Mouse (Mus musculus) telencephalon, adult 2 months (tissue): ENCODE data around the gene Ascl3.

ENCODE experiments used
- DNase-seq: peaks from one replicate; pipeline ENCODE4 v3.0.0-alpha.2; 2011; ENCODE audit warnings: low read depth, low spot score

The Ascl3 gene

GRCm38 (mm10) chr7:109710069-109710468 is 21.5 kb downstream of the Ascl3 start:
- no peak for DNase-seq

- no peak for DNase-seq
These were observed 22.6 kb downstream of the Ascl3 start for GRCm38 (mm10) chr7:109708961-109709382.

DNA sequence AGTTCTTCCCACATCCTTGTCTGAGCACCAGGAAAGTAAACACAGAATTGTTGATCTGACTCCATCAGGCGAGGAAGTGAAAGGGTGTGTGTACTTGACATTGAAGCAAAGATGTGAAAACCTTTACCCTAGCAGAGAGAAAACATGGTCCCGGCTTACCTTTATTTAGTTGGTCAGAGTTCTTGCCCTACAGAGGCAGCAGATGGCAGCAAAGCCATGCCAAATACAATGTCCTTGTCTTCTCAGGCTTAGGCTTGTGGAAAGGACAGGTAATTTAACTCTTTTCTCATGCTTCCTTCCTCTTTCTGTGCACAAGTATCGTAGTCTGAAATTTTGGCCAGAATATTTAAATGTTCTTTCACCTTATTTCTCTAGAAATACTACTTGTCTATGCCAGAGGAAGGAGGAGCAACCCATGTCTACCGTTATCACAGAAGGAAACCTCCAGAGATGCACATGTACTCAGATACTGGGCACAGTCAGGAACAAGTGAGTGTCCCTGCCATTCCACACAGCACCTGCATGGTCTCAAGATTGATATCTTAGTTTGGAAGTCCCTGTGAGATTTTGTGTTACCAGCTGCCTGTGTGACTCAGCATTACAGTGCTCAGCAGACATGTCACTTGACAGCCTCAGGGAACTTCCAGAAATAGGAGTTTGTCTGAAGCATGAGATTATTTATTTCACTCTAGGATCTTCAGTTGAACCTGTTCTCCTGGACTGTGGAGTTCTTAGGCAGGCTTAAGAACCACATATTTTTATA is 24.3 kb downstream of the Ascl3 start:
- DNase-seq, result peak; percentile 50

- DNase-seq, result no peak
These were observed 27.1 kb downstream of the Ascl3 start for GRCm38 (mm10) chr7:109704461-109704860.

GRCm38 (mm10) chr7:109704016-109704377 is 27.5 kb downstream of the Ascl3 start:
- no peak for DNase-seq

GRCm38 (mm10) chr7:109703190-109704015 is 28.1 kb downstream of the Ascl3 start, which contains the start of the genes St5 and Akip1:
St5 (minus strand) TSS chr7:109703605.
Akip1 (plus strand) TSS chr7:109703690.
- DNase-seq, result peak; percentile 60

- no peak for DNase-seq
These were observed 28.8 kb downstream of the Ascl3 start for GRCm38 (mm10) chr7:109702721-109703120.

GRCm38 (mm10) chr7:109700213-109700612 is 31.3 kb downstream of the Ascl3 start:
- no peak for DNase-seq

DNA sequence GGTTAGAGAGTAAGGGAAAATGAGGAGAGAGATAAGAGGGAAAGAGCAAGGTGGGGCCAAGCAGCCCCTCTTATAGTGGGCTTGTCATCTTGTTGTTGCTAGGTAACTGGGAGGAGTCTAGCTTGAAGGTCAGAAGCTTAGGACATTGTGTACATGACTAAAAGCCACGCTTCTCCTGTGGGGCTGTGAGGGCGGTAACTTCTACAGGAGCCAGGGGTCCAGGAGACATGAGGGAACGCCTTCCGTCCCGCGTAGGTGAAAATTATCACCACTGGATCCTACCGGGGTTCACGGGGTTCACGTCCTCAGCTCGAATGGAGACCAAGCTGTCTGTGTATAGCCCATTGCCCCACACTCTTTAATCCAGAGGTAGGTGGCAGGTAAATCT is 36.2 kb downstream of the Ascl3 start:
- no peak for DNase-seq

- no peak for DNase-seq
These were observed 36.8 kb downstream of the Ascl3 start for GRCm38 (mm10) chr7:109694576-109695338.

- DNase-seq, result no peak
These were observed 40.6 kb downstream of the Ascl3 start for GRCm38 (mm10) chr7:109690961-109691360.

DNA sequence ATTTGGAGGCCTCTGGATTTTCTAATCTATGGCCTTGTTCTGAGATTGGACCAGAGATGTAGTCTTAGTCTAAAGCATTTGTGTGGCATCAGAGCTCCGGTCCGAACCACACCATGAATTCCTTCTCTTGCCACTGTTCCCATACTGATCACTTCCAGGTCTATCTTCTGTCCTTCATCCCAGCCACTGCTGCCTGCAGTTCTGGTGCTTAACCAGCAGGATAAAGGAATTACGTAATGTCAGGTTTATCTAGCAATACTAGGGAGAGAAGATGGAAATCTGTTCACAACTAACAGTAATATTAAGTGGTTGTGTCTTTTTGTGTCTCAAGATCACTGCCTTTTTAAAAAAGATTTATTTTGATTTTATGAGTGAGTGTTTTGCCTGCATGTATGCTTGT is 41.4 kb downstream of the Ascl3 start:
- no peak for DNase-seq

DNA sequence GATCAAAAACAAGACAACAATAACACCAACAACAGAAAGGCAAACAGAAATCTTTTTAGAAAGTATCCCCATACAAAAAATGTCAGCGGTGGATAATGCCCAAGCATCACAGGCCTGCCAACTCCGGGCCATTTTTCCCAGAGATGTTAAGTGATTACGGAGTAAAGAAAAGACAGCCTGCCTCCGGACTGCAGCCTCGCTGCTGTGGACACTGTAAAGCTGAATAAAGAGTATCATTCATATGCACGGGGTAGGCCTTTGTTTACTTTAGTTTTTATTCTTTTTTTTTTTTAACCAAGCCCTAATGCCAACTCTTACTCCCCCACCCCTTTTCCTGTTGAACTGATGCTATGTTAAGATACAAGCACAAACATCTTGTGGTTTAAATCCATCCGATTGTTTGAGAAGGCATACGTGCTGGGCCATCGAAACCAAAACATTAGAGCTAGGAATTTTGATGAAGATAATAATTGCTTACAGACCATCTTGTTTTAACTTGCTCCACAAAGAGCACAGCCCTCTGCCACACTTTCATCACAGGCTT is 44.9 kb downstream of the Ascl3 start:
- no peak for DNase-seq

DNA sequence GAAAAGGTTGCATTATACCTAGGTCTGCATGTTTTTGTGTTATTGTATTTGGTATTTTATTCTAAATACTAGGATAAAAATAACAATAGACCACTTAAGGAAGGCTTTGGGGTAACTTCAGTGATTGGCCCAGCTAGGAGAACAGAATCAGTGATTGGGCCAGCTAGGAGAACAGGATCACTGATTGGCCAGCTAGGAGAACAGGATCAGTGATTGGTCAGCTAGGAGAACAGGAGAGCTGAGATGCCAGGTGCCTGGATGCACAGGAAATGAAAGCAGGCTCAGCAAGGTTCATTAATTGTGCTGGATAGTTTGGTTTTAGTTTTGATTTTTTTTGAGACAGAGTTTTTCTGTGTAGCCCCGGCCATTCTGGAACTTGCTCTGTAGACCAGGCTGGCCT is 50.6 kb downstream of the Ascl3 start:
- no peak for DNase-seq

GRCm38 (mm10) chr7:109680284-109680683 is 51.2 kb downstream of the Ascl3 start:
- DNase-seq, result no peak
